Mouse (Mus musculus) liver, embryonic 14.5 days (tissue): ENCODE results near the gene Stx6.

Experiments used
- CTCF ChIP-seq: IDR thresholded peaks from 2 replicates; pipeline ENCODE4 v1.5.1; 2016; ENCODE audit warnings: antibody characterized with exemption, low read depth, control low read depth
- EP300 ChIP-seq: IDR thresholded peaks from 2 replicates; pipeline ENCODE4 v1.6.1; 2016; ENCODE audit warnings: antibody characterized with exemption, low read depth

DNA sequence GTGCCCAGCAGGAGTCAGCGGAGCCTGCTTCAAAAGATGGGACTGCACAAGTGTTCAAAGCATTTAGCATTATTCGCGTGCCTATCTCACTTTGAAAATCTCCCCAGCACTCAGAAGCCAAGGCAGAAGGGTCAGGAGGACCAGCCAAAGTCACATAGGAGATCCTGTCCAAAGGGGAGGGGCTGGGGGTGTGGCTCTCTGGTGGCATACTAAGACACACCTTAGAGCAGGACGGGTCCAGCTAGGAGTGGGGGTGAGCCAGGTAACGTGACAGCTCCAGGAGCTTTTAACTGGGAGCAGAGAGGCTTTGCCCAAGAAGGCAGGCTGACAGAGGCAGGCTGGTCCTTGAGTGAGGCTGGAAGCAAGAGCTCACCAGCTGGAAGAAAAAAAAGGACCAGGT lies 60.4 kb downstream of the Stx6 start:
- TF ChIP-seq CTCF (no peak), EP300 (no peak)
